Mouse (Mus musculus): ENCODE results near the gene Gm21885. TPM values are rescaled to one million over a fixed set of nuclear protein-coding genes. Genes with fewer than 3 reads are reported as not detected.

Gene Gm21885
- polyA plus RNA-seq (2015; fragmentation: Nextera tagmentation; extraction: Ambion mirVana), result 0.38 and 0.66 TPM in 2 replicates

- Histone ChIP-seq H3K27me3 (replicated peaks; ENCODE audit: control insufficient read depth, insufficient read depth, low read length) (no peaks in the 10 kb centered on the region), H3K4me1 (replicated peaks; ENCODE audit: control insufficient read depth, insufficient read depth, low read length) (peaks cover 14% of the 10 kb centered on the region), H3K4me2 (ENCODE audit: low read length) (no peak within 1 kb of the TSS), H3K9me3 (ENCODE audit: control insufficient read depth, low read length) (no peaks in the 10 kb centered on the region), H3K4me3 (replicated peaks; ENCODE audit: low read length) (no peak within 1 kb of the TSS), H3K36me3 (ENCODE audit: control insufficient read depth, insufficient read depth) (peaks cover 4% of the 10 kb centered on the region), H3K27ac (ENCODE audit: low read length) (peak within 1 kb of the TSS; percentile 35; the same call in 1 of the 2 replicates), H3K9ac (replicated peaks; ENCODE audit: low read depth, low read length) (no peak within 1 kb of the TSS)
- WGBS, result 74% methylated on average over 11 of the region's 11 CpGs
- peak; percentile 30; the same call in 1 of the 2 replicates for ATAC-seq
Measured at GRCm38 (mm10) chr11:94281199-94282181, at the start of gene Gm21885. Gene Gm21885 (plus strand): TSS chr11:94281873.

GRCm38 (mm10) chr11:94233405-94233804 lies 48.3 kb upstream of the Gm21885 start:
- Histone ChIP-seq H3K9ac (replicated peaks; ENCODE audit: low read depth, low read length) (no peak overlapping the region), H3K27me3 (replicated peaks; ENCODE audit: control insufficient read depth, insufficient read depth, low read length) (no peaks in the 10 kb centered on the region), H3K36me3 (ENCODE audit: control insufficient read depth, insufficient read depth) (no peaks in the 10 kb centered on the region), H3K27ac (ENCODE audit: low read length) (no peak overlapping the region), H3K9me3 (ENCODE audit: control insufficient read depth, low read length) (no peaks in the 10 kb centered on the region), H3K4me3 (replicated peaks; ENCODE audit: low read length) (no peak overlapping the region), H3K4me1 (replicated peaks; ENCODE audit: control insufficient read depth, insufficient read depth, low read length) (peaks cover 6% of the 10 kb centered on the region), H3K4me2 (ENCODE audit: low read length) (no peak overlapping the region)
- WGBS, result 35% methylated on average over 6 of the region's 6 CpGs
- no peak for ATAC-seq

- no peaks in the 10 kb centered on the region for H3K36me3 ChIP-seq (ENCODE audit: control insufficient read depth, insufficient read depth)
- no peak overlapping the region for H3K9ac ChIP-seq (replicated peaks; ENCODE audit: low read depth, low read length)
- no peak overlapping the region for H3K27ac ChIP-seq (ENCODE audit: low read length)
- no peak for ATAC-seq
- no peak overlapping the region for H3K4me2 ChIP-seq (ENCODE audit: low read length)
- peaks cover 6% of the 10 kb centered on the region for H3K4me1 ChIP-seq (replicated peaks; ENCODE audit: control insufficient read depth, insufficient read depth, low read length)
- H3K9me3 ChIP-seq (ENCODE audit: control insufficient read depth, low read length), result no peaks in the 10 kb centered on the region
- 91% methylated on average over 12 of the region's 12 CpGs for WGBS
- no peaks in the 10 kb centered on the region for H3K27me3 ChIP-seq (replicated peaks; ENCODE audit: control insufficient read depth, insufficient read depth, low read length)
- H3K4me3 ChIP-seq (replicated peaks; ENCODE audit: low read length), result no peak overlapping the region
Measured at GRCm38 (mm10) chr11:94234380-94234779, 47.3 kb upstream of the Gm21885 start.

GRCm38 (mm10) chr11:94234857-94235256 lies 46.8 kb upstream of the Gm21885 start:
- Histone ChIP-seq H3K4me1 (replicated peaks; ENCODE audit: control insufficient read depth, insufficient read depth, low read length) (peaks cover 9% of the 10 kb centered on the region), H3K9me3 (ENCODE audit: control insufficient read depth, low read length) (no peaks in the 10 kb centered on the region), H3K4me2 (ENCODE audit: low read length) (no peak overlapping the region), H3K27ac (ENCODE audit: low read length) (no peak overlapping the region), H3K27me3 (replicated peaks; ENCODE audit: control insufficient read depth, insufficient read depth, low read length) (no peaks in the 10 kb centered on the region), H3K4me3 (replicated peaks; ENCODE audit: low read length) (no peak overlapping the region), H3K9ac (replicated peaks; ENCODE audit: low read depth, low read length) (no peak overlapping the region), H3K36me3 (ENCODE audit: control insufficient read depth, insufficient read depth) (no peaks in the 10 kb centered on the region)
- 92% methylated on average over 8 of the region's 8 CpGs for WGBS
- no peak for ATAC-seq

- Histone ChIP-seq H3K36me3 (ENCODE audit: control insufficient read depth, insufficient read depth) (no peaks in the 10 kb centered on the region), H3K27me3 (replicated peaks; ENCODE audit: control insufficient read depth, insufficient read depth, low read length) (no peaks in the 10 kb centered on the region), H3K27ac (ENCODE audit: low read length) (peak overlapping the region; percentile 74), H3K4me2 (ENCODE audit: low read length) (no peak overlapping the region), H3K4me3 (replicated peaks; ENCODE audit: low read length) (no peak overlapping the region), H3K9me3 (ENCODE audit: control insufficient read depth, low read length) (no peaks in the 10 kb centered on the region), H3K4me1 (replicated peaks; ENCODE audit: control insufficient read depth, insufficient read depth, low read length) (peaks cover 10% of the 10 kb centered on the region), H3K9ac (replicated peaks; ENCODE audit: low read depth, low read length) (peak overlapping the region; percentile 52)
- peak; percentile 96 for ATAC-seq
- 22% methylated on average over 3 of the region's 3 CpGs for WGBS
Measured at GRCm38 (mm10) chr11:94236074-94236473, 45.6 kb upstream of the Gm21885 start.

- no peaks in the 10 kb centered on the region for H3K36me3 ChIP-seq (ENCODE audit: control insufficient read depth, insufficient read depth)
- H3K27me3 ChIP-seq (replicated peaks; ENCODE audit: control insufficient read depth, insufficient read depth, low read length), result no peaks in the 10 kb centered on the region
- WGBS, result 95% methylated on average over 8 of the region's 8 CpGs
- H3K27ac ChIP-seq (ENCODE audit: low read length), result no peak overlapping the region
- no peak for ATAC-seq
- H3K4me3 ChIP-seq (replicated peaks; ENCODE audit: low read length), result no peak overlapping the region
- H3K9ac ChIP-seq (replicated peaks; ENCODE audit: low read depth, low read length), result no peak overlapping the region
- no peak overlapping the region for H3K4me2 ChIP-seq (ENCODE audit: low read length)
- H3K9me3 ChIP-seq (ENCODE audit: control insufficient read depth, low read length), result no peaks in the 10 kb centered on the region
- H3K4me1 ChIP-seq (replicated peaks; ENCODE audit: control insufficient read depth, insufficient read depth, low read length), result peaks cover 25% of the 10 kb centered on the region
Measured at GRCm38 (mm10) chr11:94238786-94239185, 42.9 kb upstream of the Gm21885 start.

- Histone ChIP-seq H3K9me3 (ENCODE audit: control insufficient read depth, low read length) (no peaks in the 10 kb centered on the region), H3K27me3 (replicated peaks; ENCODE audit: control insufficient read depth, insufficient read depth, low read length) (no peaks in the 10 kb centered on the region), H3K9ac (replicated peaks; ENCODE audit: low read depth, low read length) (no peak overlapping the region), H3K4me3 (replicated peaks; ENCODE audit: low read length) (no peak overlapping the region), H3K27ac (ENCODE audit: low read length) (no peak overlapping the region), H3K36me3 (ENCODE audit: control insufficient read depth, insufficient read depth) (no peaks in the 10 kb centered on the region), H3K4me1 (replicated peaks; ENCODE audit: control insufficient read depth, insufficient read depth, low read length) (peaks cover 25% of the 10 kb centered on the region), H3K4me2 (ENCODE audit: low read length) (no peak overlapping the region)
- ATAC-seq, result no peak
- 22% methylated on average over 9 of the region's 9 CpGs for WGBS
Measured at GRCm38 (mm10) chr11:94239706-94240105, 42.0 kb upstream of the Gm21885 start.

- H3K27ac ChIP-seq (ENCODE audit: low read length), result no peak overlapping the region
- peak overlapping the region; percentile 36; the same call in 1 of the 2 replicates for H3K9ac ChIP-seq (replicated peaks; ENCODE audit: low read depth, low read length)
- H3K4me2 ChIP-seq (ENCODE audit: low read length), result peak overlapping the region; percentile 47
- WGBS, result 5% methylated on average over 29 of the region's 29 CpGs
- no peaks in the 10 kb centered on the region for H3K9me3 ChIP-seq (ENCODE audit: control insufficient read depth, low read length)
- peak overlapping the region; percentile 13; the same call in 1 of the 2 replicates for H3K4me3 ChIP-seq (replicated peaks; ENCODE audit: low read length)
- ATAC-seq, result peak; percentile 45
- peaks cover 30% of the 10 kb centered on the region for H3K4me1 ChIP-seq (replicated peaks; ENCODE audit: control insufficient read depth, insufficient read depth, low read length)
- H3K36me3 ChIP-seq (ENCODE audit: control insufficient read depth, insufficient read depth), result no peaks in the 10 kb centered on the region
- H3K27me3 ChIP-seq (replicated peaks; ENCODE audit: control insufficient read depth, insufficient read depth, low read length), result no peaks in the 10 kb centered on the region
Measured at GRCm38 (mm10) chr11:94242760-94243421, 38.8 kb upstream of the Gm21885 start.

All from forebrain, embryonic 16.5 days (tissue).